Mouse (Mus musculus) MN1 (cell line): ENCODE data around the gene Slc35d2.
"Not testable (repeated sequence)": the region's sequence is repeated elsewhere in the genome, so short reads cannot be mapped to it uniquely, and the experiment has no call there.

ENCODE experiments used
- DNase-seq: peaks from one replicate; pipeline ENCODE4 v3.0.0-alpha.2; 2016; ENCODE audit warnings: low spot score

Slc35d2 gene

DNA sequence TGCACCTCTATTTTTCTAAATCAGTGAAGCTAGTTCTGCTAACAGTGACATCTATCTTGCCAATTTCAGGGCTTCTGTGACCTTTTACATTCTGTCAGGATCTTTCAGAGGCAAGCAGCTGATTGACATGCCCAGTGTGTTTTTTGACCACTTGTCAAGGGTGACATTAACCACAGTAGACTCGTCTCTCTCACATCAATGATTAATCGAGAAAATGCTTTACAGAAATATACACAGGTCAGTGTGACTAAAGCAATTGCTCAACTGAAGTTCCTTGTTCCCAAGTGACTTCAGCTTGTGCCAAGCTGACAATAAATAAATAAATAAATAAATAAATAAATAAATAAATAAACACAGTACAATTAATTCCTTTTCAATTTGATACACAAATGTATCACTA lies 76.9 kb downstream of the Slc35d2 start:
- not testable (repeated sequence) for DNase-seq

DNA sequence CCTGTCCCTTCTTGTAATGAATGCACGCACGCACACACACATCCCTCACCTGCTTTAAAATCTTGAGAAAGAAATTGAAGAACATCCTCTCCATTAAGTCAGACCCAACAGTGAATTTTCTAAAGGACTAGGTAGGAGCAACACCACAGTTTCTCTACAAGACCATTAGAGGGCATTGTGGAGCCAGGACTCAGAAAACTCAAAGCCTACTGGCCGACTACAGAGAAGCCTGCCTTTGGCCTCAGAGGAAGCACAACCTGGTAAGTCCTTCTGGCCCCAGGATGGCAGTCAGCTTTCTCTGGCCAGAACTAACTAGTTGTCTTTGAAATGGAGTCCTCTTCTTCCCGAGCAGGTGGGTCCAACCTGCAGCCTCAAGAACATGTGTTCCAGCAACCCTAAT lies 78.3 kb downstream of the Slc35d2 start:
- no peak for DNase-seq

DNA sequence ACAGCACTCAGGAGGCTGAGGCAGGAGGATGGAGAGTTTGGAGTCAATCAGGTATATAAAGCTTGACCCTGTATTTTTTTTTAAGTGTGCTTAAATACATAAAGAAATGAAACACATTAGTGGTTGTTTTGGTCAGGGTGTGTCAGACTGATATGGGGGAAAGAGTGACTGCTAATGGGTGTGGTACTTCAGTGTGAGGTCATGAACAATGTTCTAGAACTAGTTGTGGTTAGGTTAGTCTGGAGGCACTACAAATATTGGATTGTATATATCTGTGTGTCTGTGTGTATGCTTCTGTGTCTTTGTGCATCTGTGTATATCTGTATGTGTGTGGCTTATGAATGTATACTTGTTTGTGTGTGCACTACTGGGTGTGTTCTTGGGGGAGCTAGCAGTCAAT lies 79.6 kb downstream of the Slc35d2 start:
- DNase-seq = no peak

DNA sequence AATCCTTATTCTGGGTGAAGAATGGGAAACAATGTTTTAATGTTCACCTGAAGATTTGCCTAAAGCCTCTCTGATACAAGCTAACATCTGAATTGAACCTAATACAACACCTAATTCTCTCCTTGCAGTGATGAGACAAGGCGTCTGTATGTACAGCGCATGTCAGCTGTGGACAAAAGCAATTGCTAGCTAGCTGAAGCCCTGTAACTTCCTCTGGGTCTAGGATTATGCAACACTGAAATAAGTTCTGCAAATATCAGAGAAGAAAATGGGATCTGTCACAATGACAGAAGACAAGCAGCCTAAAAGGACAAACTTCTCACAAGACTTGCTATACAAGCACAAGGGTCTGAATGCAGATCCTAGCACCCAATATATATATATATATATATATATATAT lies 80.7 kb downstream of the Slc35d2 start:
- no peak for DNase-seq
